Mouse (Mus musculus): ENCODE results near the gene Ciita. TPM values are rescaled to one million over a fixed set of nuclear protein-coding genes. Genes with fewer than 3 reads are reported as not detected.

The Ciita gene
- under 1 TPM; 0.14 to 0.21 TPM for total RNA-seq (2021)
- long read RNA-seq, experiment 1 = 0 reads
- long read RNA-seq, experiment 2, full-length matches to known transcripts = 1 of 1 reads
- long read RNA-seq, experiment 2, partial matches to known transcripts = 0 of 1 reads
- long read RNA-seq, experiment 2, other reads (novel, unspliced or antisense) = 0 of 1 reads

- DNase-seq = no peak
Measured at GRCm38 (mm10) chr16:10479857-10480256, at the start of gene Ciita. Gene Ciita, plus strand, starts transcription at chr16:10480059.

- DNase-seq = no peak
Measured at GRCm38 (mm10) chr16:10431911-10432310, 47.9 kb upstream of the Ciita start.

- DNase-seq = no peak
Measured at GRCm38 (mm10) chr16:10432387-10432786, 47.5 kb upstream of the Ciita start.

GRCm38 (mm10) chr16:10433344-10433743 lies 46.5 kb upstream of the Ciita start:
- no peak for DNase-seq

- DNase-seq = no peak
Measured at GRCm38 (mm10) chr16:10436166-10436565, 43.7 kb upstream of the Ciita start.

DNA sequence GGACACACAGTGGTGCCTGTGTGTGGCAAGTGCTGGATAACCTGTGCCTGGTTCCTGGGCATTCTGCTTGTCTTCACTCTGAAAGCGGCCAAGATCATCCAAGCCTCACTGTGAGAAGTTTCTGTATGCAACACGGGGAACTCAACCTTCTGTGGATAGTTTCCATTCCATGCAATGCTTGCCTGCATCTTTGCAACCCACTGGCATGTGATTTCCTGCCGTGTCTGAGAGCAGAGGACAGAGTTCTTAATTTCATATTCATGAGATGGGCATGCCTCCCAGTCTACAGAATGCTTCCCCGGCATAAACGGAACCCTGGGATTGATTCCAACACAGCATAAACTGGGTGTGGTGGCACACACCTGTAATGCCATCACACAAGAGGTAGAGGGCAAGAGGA lies 41.8 kb upstream of the Ciita start:
- no peak for DNase-seq

- no peak for DNase-seq
Measured at GRCm38 (mm10) chr16:10441328-10441727, 38.5 kb upstream of the Ciita start.

DNA sequence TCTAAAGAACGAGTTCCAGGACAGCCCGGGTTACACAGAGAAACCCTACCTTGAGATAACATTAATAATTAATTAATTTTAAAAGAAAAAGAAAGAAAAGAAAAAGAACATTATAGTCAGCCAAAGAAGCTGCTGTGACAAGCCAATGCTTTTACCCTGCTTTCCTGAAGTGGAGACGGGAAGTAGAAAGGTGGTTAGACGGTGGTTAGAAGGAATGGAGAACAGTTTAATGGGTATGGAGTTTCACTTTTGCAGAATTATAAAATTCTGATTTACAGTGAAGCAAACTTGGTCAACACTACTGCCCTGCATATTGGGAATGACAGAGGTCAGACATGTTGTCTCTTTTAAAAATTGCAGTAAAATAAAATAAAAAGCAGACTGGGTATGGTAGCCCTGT lies 38.1 kb upstream of the Ciita start:
- no peak for DNase-seq

DNA sequence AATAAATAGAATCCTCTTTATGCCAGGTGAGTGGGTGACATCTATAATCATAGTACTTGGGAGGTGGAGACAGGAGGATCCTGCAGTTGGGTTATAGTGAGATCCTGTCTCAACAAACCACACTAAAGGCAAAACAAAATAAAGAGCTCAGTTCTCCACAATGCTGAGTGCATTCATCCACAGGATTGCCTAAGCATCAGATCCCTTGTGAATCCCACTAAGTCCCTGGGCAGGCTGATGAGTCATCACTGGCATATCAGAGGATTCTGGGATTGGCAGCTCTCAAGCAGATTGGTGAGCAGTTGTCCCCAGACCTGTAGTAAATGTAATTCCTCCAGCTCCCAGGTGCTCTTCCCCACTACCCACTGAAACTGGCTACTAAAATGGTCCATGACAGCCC lies 36.1 kb upstream of the Ciita start:
- DNase-seq = no peak

DNA sequence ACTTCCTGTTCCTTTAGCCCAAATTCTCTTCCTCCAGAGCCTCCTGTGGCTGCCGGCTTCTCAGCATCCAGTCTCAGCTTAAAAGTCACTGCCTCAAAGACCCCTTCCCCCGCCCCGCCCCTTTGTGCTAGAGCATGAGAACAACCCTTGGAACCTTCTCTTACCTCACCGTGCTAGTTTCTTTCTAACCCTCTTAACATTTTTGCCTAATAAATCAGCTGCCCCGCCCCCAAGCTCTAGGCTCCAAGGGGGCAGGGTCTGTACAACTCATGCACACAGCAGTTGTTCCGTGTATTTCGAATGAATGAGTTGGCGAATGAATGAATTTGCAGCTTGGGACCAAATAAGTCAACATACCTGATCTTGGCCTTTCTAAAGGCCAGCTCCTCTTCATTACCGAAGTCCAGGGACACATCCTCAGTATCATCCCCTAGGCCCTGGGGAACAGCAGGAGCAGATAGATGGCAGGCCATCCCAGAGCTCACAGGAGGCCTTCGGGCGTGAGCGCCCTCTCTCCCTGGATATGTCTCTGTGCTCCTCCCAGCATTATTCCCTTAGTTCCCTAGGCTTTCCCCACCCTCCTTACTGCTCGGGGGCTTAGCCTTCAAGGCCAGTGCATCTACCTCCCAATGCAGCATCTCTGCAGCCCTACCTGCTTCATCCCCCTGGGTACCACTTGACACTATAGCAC lies 33.1 kb upstream of the Ciita start:
- no peak for DNase-seq

DNA sequence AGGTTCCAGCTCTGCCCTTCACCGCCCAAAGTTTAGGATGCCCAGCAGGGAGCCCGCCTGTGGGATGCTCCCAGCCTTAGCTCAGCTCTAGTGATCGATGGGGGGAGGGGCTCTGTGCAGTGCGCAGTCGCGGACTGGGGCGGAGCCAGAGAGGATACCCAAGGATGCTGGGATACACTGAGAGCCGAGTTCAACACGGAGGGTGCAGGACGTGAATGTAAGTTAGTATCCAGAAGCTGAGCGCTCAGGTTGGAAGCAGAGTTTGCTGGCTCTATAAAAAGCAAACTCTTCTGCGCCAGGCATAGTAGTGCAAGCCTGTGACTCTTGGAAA lies 32.6 kb upstream of the Ciita start, which contains the start of gene Tvp23a:
Tvp23a (minus strand) TSS at position 99 of the 331 bp plus-strand sequence.
- DNase-seq = peak; percentile 58

DNA sequence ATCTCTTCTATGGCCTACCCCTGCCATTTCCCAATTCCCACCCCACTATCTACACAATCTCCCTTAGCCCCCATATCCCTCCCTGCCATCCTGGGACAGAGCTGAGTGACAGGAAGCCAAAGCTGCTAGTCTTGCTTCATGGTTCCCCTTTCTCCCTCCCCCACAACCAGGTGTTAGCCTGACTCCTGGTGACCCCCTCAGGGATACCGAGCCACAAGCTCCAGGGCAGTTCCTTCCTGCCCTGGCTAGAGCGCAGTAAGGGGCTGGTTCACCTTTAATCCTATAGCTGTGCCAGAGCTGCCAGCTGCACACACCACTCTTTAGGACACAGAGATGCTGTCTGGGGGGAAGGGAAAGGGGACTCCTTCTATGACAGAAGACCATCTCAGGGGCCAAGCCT lies 32.1 kb upstream of the Ciita start:
- no peak for DNase-seq

DNA sequence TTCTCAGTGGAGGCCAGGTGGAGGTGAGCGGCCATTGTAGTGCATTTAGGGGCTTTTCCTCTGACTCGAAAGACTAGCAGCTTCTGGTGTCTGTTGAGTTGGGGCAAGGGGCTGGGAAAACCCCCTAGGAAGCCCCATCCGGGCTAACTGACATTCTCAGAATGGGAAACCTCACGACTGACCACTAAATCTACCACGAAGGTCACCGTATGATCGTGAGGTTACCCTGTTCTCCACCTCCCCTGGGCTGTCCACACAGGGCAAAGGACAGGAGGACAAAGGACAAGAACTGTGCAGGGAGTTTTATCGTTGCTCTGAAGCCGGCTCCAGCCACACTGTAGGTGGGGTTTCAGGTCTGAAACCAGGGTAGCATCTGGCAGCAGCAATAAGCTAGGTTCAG lies 30.9 kb upstream of the Ciita start:
- no peak for DNase-seq

DNA sequence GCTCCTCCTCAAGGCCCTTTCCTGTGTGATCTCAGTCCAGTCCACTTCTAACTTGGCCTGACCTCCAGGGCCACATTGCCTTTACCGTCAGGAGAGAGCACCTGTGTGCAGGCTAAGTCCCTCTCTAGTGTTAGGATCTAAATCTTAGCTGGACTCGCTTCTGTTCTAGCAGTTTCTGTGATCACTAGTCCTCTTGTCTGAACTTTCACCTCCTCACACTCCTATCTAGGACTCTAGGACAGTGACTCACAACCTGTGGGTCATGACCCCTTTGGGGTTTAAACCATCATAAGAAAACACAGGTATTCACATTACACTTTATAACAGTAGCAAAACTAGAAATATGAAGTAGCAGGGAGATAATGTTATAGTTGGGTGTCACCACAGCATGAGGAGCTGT lies 28.0 kb upstream of the Ciita start:
- no peak for DNase-seq

DNA sequence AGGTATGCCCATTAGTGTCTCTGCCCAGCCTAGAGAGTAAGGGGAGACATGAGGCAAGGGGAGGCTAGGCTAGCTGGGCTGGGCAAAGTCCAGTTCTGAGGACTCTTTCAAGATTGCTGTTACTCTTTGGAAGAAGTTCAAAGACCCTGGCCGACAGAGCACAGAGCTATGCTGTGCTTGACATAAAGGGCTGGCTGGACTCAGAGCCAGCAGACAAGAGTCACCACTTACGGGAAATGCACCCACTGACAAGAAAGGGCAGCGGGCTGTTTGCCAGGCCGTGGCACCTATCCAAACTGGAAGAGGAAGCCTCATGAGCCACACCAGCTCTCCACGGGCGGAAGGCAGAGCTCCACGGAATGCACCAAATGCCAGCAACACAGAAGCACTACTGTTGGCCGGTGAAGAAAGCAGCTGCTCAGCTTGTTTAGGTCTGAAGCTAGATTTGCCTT lies 27.4 kb upstream of the Ciita start:
- peak; percentile 72 for DNase-seq

DNA sequence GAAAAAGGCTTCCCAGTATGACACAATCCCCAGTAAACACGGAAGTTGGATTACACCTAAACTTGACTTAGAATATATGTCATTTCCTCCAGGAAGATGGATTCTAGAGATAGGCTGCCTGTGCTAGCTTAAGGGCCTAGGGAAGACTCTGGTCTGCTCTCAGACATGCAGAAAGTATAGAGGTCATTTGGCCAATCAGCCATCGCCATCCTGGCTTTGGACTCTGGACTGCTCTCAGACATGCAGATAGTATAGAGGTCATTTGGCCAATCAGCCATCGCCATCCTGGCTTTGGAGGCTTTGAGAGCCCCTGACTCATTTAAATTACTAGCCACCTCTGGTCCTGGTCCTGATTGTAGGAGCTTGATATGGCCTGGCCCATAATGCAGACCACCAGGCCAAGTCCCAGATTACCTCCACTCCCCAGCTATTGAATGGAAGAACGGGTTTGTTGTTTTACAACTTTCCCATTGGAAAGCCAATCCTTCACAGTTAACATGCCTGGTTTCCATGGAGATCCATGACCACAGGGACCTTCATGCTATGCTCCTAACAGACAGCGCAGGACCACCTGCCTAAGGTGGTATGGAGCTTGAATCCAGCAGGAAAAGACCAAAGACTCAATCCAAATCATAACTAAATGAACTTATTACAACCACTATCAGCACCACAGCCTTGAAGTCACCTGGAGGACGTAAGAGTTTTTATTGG lies 25.8 kb upstream of the Ciita start:
- DNase-seq = no peak

DNA sequence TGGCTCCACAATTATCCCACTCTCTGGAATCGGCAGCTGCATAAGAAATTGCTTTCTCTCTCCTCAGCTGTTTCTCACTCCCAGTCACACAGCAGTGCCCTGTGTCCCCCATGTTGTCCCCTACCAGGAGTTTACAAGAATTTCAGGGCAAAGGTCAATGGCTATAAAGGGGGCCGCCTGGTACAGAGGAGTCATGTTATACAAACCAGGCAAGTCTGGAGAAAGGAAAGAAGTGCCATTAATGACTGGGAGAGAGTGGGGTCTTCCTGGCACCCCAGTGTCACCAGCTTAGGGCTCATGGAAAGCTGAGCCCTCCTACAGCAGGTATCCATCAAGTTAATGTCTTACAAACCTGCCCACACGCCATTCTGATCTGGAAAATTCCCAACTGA lies 25.3 kb upstream of the Ciita start:
- DNase-seq = no peak

DNA sequence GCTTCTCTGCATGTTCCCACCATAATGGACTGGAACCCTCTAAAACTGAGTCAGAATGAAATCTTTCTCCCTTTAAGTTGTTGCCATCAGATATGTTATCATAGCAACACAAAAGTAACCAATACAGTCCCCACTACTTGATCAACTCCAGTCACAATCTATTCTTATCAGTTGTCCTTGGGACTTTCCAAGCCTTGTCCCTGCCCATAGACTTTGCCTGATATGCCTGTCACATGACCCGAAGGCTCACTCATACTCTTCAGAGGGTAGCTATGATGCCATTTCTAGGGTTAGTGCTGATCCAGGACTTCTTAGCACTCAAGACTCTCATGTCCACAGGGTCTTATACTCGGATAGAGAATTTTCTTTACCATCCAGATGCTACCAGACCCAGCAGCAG lies 19.7 kb upstream of the Ciita start:
- no peak for DNase-seq

DNA sequence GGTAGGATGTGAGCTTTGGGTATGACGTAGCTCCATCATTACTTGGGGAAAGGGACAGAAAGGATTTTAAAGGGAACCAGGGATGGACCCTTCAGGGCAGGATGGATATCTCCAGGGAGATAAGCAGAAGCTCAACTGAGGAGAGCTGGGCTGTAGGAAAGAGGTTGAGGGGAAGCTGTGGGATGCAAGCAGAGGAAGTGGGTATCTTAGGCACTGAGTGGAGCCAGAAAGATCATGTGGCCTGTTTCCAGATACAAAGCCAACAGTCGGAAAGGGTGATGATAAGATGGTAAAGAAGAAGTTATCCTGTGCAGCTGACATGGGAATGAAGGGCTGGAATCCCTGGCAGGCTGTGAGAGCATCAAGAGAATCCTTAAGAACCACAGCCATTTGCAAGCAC lies 18.7 kb upstream of the Ciita start:
- DNase-seq = no peak

GRCm38 (mm10) chr16:10465011-10465681 lies 14.7 kb upstream of the Ciita start:
- DNase-seq = no peak

- no peak for DNase-seq
Measured at GRCm38 (mm10) chr16:10467391-10468107, 12.3 kb upstream of the Ciita start.

GRCm38 (mm10) chr16:10468201-10468600 lies 11.7 kb upstream of the Ciita start:
- DNase-seq = no peak

GRCm38 (mm10) chr16:10471950-10472349 lies 7.9 kb upstream of the Ciita start:
- DNase-seq = no peak

Measured in gastrocnemius, postnatal 10 days (tissue).